Mouse (Mus musculus) intestine, embryonic 15.5 days (tissue): Measurements from ENCODE around the gene H2-D1. TPM values are rescaled to one million over a fixed set of nuclear protein-coding genes. Genes with fewer than 3 reads are reported as not detected.
"Not testable (repeated sequence)": the region's sequence is repeated elsewhere in the genome, so short reads cannot be mapped to it uniquely, and the experiment has no call there.

ENCODE experiments used
- ATAC-seq: fragments of 200-750 bp; cut with Nextera tagmentation; 2 replicates; pipeline ENCODE4 v1.8.0; 2017; ENCODE audit warnings: moderate TSS enrichment, moderate library complexity
- H3K27ac ChIP-seq: fragments of 300-500 bp; sonication (generic); 2 replicates; pipeline ENCODE4 v1.5.1; 2015; ENCODE audit warnings: mild to moderate bottlenecking, inconsistent platforms
- H3K27me3 ChIP-seq: fragments of 300-500 bp; sonication (generic); replicated peaks from 2 replicates; pipeline ENCODE4 v1.6.1; 2015; ENCODE audit warnings: inconsistent platforms
- H3K36me3 ChIP-seq: fragments of 300-500 bp; sonication (generic); 2 replicates; pipeline ENCODE4 v1.6.1; 2015; ENCODE audit warnings: inconsistent platforms
- H3K4me1 ChIP-seq: fragments of 300-500 bp; sonication (generic); replicated peaks from 2 replicates; pipeline ENCODE4 v1.6.1; 2015; ENCODE audit warnings: inconsistent platforms
- H3K4me2 ChIP-seq: fragments of 300-500 bp; sonication (generic); replicated peaks from 2 replicates; pipeline ENCODE4 v1.6.1; 2015; ENCODE audit warnings: mild to moderate bottlenecking, inconsistent platforms
- H3K4me3 ChIP-seq: fragments of 300-500 bp; sonication (generic); replicated peaks from 2 replicates; pipeline ENCODE4 v1.5.1; 2015; ENCODE audit warnings: inconsistent platforms
- H3K9ac ChIP-seq: fragments of 300-500 bp; sonication (generic); 2 replicates; pipeline ENCODE4 v1.6.1; 2015; ENCODE audit warnings: inconsistent platforms
- H3K9me3 ChIP-seq: fragments of 300-500 bp; sonication (generic); 2 replicates; pipeline ENCODE4 v1.6.1; 2016; ENCODE audit warnings: inconsistent platforms
- WGBS: fragments of 180-500 bp; shearing (Covaris S2); methylation state at CpG from one replicate; pipeline ENCODE4 v1.1.7; 2015; 5-methylcytosine and 5-hydroxymethylcytosine counted together
- polyA plus RNA-seq: library from polyadenylated mRNA; unstranded; fragments of >200 nt; fragmentation: Nextera tagmentation; extraction: Ambion mirVana; gene quantifications from 2 replicates; pipeline ENCODE4 v1.2.1, GENCODE M21; 2015

Gene H2-D1
- polyA plus RNA-seq, 1 experiment from 2014 or later: 148 TPM

- Histone ChIP-seq H3K36me3 (peaks cover 19% of the 10 kb centered on the region), H3K9me3 (no peaks in the 10 kb centered on the region), H3K9ac (0 out of 2 replicates have a peak overlapping the region, but pooled peaks have one; percentile 5), H3K4me3 (no peak overlapping the region), H3K4me1 (peaks cover 31% of the 10 kb centered on the region), H3K27ac (peak overlapping the region; percentile 74; the same call in 1 of the 2 replicates), H3K4me2 (0 out of 2 replicates have a peak overlapping the region, but pooled peaks have one; percentile 20), H3K27me3 (no peaks in the 10 kb centered on the region)
- no peak for ATAC-seq
- 51% methylated on average over 5 of the region's 5 CpGs for WGBS
Measured at GRCm38 (mm10) chr17:35232659-35233058, 29.9 kb upstream of the H2-D1 start.

- H3K4me3 ChIP-seq: peak within 1 kb of the TSS; percentile 57; the same call in 1 of the 2 replicates
- H3K9me3 ChIP-seq: no peaks in the 10 kb centered on the region
- peaks cover 28% of the 10 kb centered on the region for H3K4me1 ChIP-seq
- no peak for ATAC-seq
- H3K27ac ChIP-seq: peak within 1 kb of the TSS; percentile 74
- peak within 1 kb of the TSS; percentile 88 for H3K4me2 ChIP-seq
- no peaks in the 10 kb centered on the region for H3K27me3 ChIP-seq
- H3K9ac ChIP-seq: peak within 1 kb of the TSS; percentile 5; the same call in 1 of the 2 replicates
- WGBS: 46% methylated on average over 18 of the region's 18 CpGs
- H3K36me3 ChIP-seq: peaks cover 15% of the 10 kb centered on the region
Measured at GRCm38 (mm10) chr17:35233114-35233980, 29.2 kb upstream of the H2-D1 start, which contains the start of gene Atp6v1g2. Gene Atp6v1g2 (plus strand): TSS chr17:35233660.

- Histone ChIP-seq H3K36me3 (peaks cover 15% of the 10 kb centered on the region), H3K4me1 (peaks cover 28% of the 10 kb centered on the region), H3K4me3 (0 out of 2 replicates have a peak overlapping the region, but pooled peaks have one; percentile 57), H3K4me2 (peak overlapping the region; percentile 88), H3K27ac (peak overlapping the region; percentile 74)
- H3K9ac ChIP-seq, ATAC-seq, H3K9me3 ChIP-seq, H3K27me3 ChIP-seq: not testable (repeated sequence)
- WGBS: 79% methylated on average over 7 of the region's 7 CpGs
Measured at GRCm38 (mm10) chr17:35234090-35234489, 28.4 kb upstream of the H2-D1 start.

GRCm38 (mm10) chr17:35234903-35235302, 27.6 kb upstream of the H2-D1 start:
- WGBS: 7% methylated on average over 31 of the region's 31 CpGs
- Histone ChIP-seq H3K9me3 (no peaks in the 10 kb centered on the region), H3K27me3 (no peaks in the 10 kb centered on the region), H3K36me3 (peaks cover 7% of the 10 kb centered on the region; the same call in 1 of the 2 replicates), H3K9ac (peak overlapping the region; percentile 86), H3K27ac (peak overlapping the region; percentile 98), H3K4me1 (peaks cover 26% of the 10 kb centered on the region), H3K4me2 (peak overlapping the region; percentile 88), H3K4me3 (peak overlapping the region; percentile 57)
- peak; percentile 21 for ATAC-seq

- Histone ChIP-seq H3K4me2 (peak within 1 kb of the TSS; percentile 88), H3K4me1 (peaks cover 33% of the 10 kb centered on the region), H3K4me3 (peak within 1 kb of the TSS; percentile 57), H3K9ac (peak within 1 kb of the TSS; percentile 86), H3K27me3 (no peaks in the 10 kb centered on the region), H3K36me3 (peaks cover 7% of the 10 kb centered on the region; the same call in 1 of the 2 replicates), H3K27ac (peak within 1 kb of the TSS; percentile 98), H3K9me3 (no peaks in the 10 kb centered on the region)
- WGBS: under 1% methylated on average over 35 of the region's 35 CpGs
- ATAC-seq: peak; percentile 90
Measured at GRCm38 (mm10) chr17:35235614-35236389, 26.7 kb upstream of the H2-D1 start, which contains the start of gene Nfkbil1. Gene Nfkbil1 (minus strand): TSS chr17:35235792.

- Histone ChIP-seq H3K4me3 (peak overlapping the region; percentile 57), H3K9me3 (no peaks in the 10 kb centered on the region), H3K27me3 (no peaks in the 10 kb centered on the region), H3K36me3 (peaks cover under 1% of the 10 kb centered on the region; the same call in 1 of the 2 replicates), H3K9ac (peak overlapping the region; percentile 86), H3K4me2 (peak overlapping the region; percentile 88), H3K27ac (peak overlapping the region; percentile 98), H3K4me1 (peaks cover 34% of the 10 kb centered on the region)
- peak; percentile 61 for ATAC-seq
- WGBS: 1% methylated on average over 18 of the region's 18 CpGs
Measured at GRCm38 (mm10) chr17:35236390-35236746, 26.2 kb upstream of the H2-D1 start.

- Histone ChIP-seq H3K9me3 (no peaks in the 10 kb centered on the region), H3K27me3 (no peaks in the 10 kb centered on the region), H3K4me2 (no peak overlapping the region; the same call in 1 of the 2 replicates), H3K9ac (no peak overlapping the region), H3K4me3 (no peak overlapping the region), H3K4me1 (peaks cover 31% of the 10 kb centered on the region), H3K27ac (no peak overlapping the region), H3K36me3 (no peaks in the 10 kb centered on the region)
- ATAC-seq: no peak
- WGBS: 77% methylated on average over 9 of the region's 9 CpGs
Measured at GRCm38 (mm10) chr17:35236996-35237395, 25.5 kb upstream of the H2-D1 start.

- Histone ChIP-seq H3K4me2 (no peak overlapping the region), H3K27me3 (no peaks in the 10 kb centered on the region), H3K36me3 (no peaks in the 10 kb centered on the region), H3K9me3 (no peaks in the 10 kb centered on the region), H3K4me1 (peaks cover 28% of the 10 kb centered on the region), H3K27ac (no peak overlapping the region), H3K9ac (no peak overlapping the region), H3K4me3 (no peak overlapping the region)
- 94% methylated on average over 12 of the region's 12 CpGs for WGBS
- no peak for ATAC-seq
Measured at GRCm38 (mm10) chr17:35237504-35237903, 25.0 kb upstream of the H2-D1 start.

- no peak overlapping the region for H3K9ac ChIP-seq
- H3K36me3 ChIP-seq: peaks cover 12% of the 10 kb centered on the region
- WGBS: 83% methylated on average over 5 of the region's 5 CpGs
- no peaks in the 10 kb centered on the region for H3K9me3 ChIP-seq
- no peaks in the 10 kb centered on the region for H3K27me3 ChIP-seq
- H3K4me2 ChIP-seq: no peak overlapping the region
- peaks cover 24% of the 10 kb centered on the region for H3K4me1 ChIP-seq
- no peak for ATAC-seq
- 0 out of 2 replicates have a peak overlapping the region, but pooled peaks have one; percentile 96 for H3K27ac ChIP-seq
- H3K4me3 ChIP-seq: no peak overlapping the region
Measured at GRCm38 (mm10) chr17:35239700-35240099, 22.8 kb upstream of the H2-D1 start.

GRCm38 (mm10) chr17:35240384-35241304, 21.9 kb upstream of the H2-D1 start:
- ATAC-seq: no peak
- 26% methylated on average over 12 of the region's 12 CpGs for WGBS
- Histone ChIP-seq H3K9me3 (no peaks in the 10 kb centered on the region), H3K4me1 (peaks cover 33% of the 10 kb centered on the region), H3K4me2 (peak overlapping the region; percentile 88), H3K36me3 (peaks cover 21% of the 10 kb centered on the region), H3K27me3 (no peaks in the 10 kb centered on the region), H3K4me3 (peak overlapping the region; percentile 73), H3K9ac (peak overlapping the region; percentile 28; the same call in 1 of the 2 replicates), H3K27ac (peak overlapping the region; percentile 96)

GRCm38 (mm10) chr17:35241305-35242014, 21.1 kb upstream of the H2-D1 start, which contains the start of gene Ddx39b:
Gene Ddx39b (plus strand): TSS chr17:35241746.
- under 1% methylated on average over 69 of the region's 69 CpGs for WGBS
- peak within 1 kb of the TSS; percentile 73 for H3K4me3 ChIP-seq

More at GRCm38 (mm10) chr17:35241305-35242014, 21.1 kb upstream of the H2-D1 start, which contains the start of gene Ddx39b:
- peak within 1 kb of the TSS; percentile 96 for H3K27ac ChIP-seq
- H3K4me2 ChIP-seq: peak within 1 kb of the TSS; percentile 88
- no peaks in the 10 kb centered on the region for H3K27me3 ChIP-seq
- H3K36me3 ChIP-seq: peaks cover 27% of the 10 kb centered on the region
- peaks cover 37% of the 10 kb centered on the region for H3K4me1 ChIP-seq
- H3K9me3 ChIP-seq: no peaks in the 10 kb centered on the region
- peak; percentile 93 for ATAC-seq
- H3K9ac ChIP-seq: peak within 1 kb of the TSS; percentile 98
